Mouse (Mus musculus): ENCODE data around the gene Ank.

DNA sequence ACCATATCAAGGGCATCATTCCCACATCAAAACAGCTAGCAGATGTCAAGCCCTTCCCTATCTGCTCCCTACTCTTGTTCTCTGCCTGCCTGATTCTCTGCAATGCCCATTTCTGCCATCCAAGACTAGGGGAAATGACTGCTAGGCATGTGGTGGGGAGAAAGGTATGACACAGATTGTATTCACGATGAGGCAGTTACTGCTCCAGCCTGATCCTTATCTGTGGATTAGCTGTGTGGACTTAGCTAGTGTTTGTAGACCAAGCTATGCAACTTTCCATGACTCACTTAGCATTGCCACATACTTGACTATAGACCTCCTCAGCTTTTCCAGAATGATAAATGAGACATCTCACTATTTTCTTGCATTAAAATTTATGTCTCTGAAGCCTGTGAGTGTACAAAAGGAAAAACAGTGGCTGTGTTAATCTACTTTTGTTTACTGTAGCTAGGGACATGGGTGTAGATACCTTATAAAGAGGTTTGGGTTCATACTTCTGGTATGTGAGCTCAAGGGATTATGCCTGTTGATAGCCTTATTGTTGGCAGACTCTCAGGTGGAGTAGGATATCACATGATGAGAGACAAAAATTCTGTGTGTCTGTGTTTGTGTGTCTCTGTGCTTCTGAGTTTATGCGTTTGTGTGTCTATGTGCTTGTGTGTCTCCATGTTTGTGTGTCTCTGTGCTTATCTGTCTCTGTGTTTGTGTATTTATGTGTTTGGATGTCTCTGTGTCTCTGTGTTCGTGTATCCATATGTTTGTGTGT is 47.7 kb upstream of the Ank start:
- TF ChIP-seq CHD2 (IDR thresholded peaks at IDR 0.05; ENCODE audit: low read depth, low read length), result no peak
- TF ChIP-seq ZC3H11A (IDR thresholded peaks at IDR 0.05; ENCODE audit: borderline replicate concordance, low read depth, low read length), result no peak
- no peak for TF ChIP-seq ZNF384 (IDR thresholded peaks at IDR 0.05; ENCODE audit: low read depth, low read length)

All from ES-E14 (cell line).